Mouse (Mus musculus) bone marrow macrophage, adult 2 months (primary cell): Measurements from ENCODE around the gene Mea1.

Experiments used
- CTCF ChIP-seq: IDR thresholded peaks from 2 replicates; pipeline ENCODE4 v1.5.1; 2012; ENCODE audit warnings: low read depth, mild to moderate bottlenecking, low read length, moderate library complexity
- POLR2A ChIP-seq: IDR thresholded peaks from 2 replicates; pipeline ENCODE4 v1.6.1; 2012; ENCODE audit warnings: mild to moderate bottlenecking, low read depth, low read length, borderline replicate concordance

DNA sequence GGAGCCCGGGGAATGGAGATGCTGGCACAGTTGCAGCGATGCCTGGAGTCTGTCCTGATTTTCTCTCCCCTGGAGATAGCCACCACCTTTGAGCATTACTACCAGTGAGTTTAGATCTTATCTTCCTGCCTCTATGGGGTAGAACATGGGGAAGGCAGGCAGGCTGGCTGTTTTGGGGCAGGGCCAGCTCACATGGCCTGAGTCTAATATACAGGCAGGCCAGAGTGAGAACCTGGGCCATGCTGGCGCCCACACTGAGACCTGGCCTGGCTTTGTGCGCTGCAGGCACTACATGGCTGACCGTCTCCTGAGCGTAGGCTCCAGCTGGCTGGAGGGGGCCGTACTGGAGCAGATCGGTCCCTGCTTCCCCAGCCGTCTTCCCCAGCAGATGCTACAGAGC, 17.2 kb upstream of the Mea1 start:
- no peak for TF ChIP-seq CTCF
- no peak for TF ChIP-seq POLR2A
